23 mouse cellular contexts compared by ENCODE assay signal in genomic region chr7:44835373-44836015, GRCm38 (mm10). TPM values are rescaled to one million over a fixed set of nuclear protein-coding genes. Genes with fewer than 3 reads are reported as not detected.
DNase-seq lines count a peak whose midpoint lies in the region; ATAC-seq and TF ChIP-seq lines count a peak whose summit lies in the region.
"Had no signal": no experiment of that assay in that cellular context is flagged by ENCODE, and none has a peak within 500 bp of the region (broad histone marks: within the 10 kb centered on the region; RNA-seq: fewer than 3 reads in every experiment).

No protein-coding gene starts in this region.

- no peak overlapping the region for H3K4me2 ChIP-seq in hindbrain, embryonic 12.5 days (replicated peaks)
- H3K4me2 ChIP-seq: embryonic facial prominence, embryonic 15.5 days; limb, embryonic 15.5 days had no signal

- ATAC-seq in megakaryocyte, adult 5-6 weeks (ENCODE audit: poor library complexity, severe bottlenecking), result no peak
- ATAC-seq in hindbrain, embryonic 12.5 days (ENCODE audit: low FRiP score), result no peak
- ATAC-seq: forebrain, embryonic 14.5 days; intestine, postnatal 0 days had no signal

- H3K27me3 ChIP-seq in megakaryocyte, embryonic 14.5 days (replicated peaks), result no peaks in the 10 kb centered on the region
- no peaks in the 10 kb centered on the region for H3K27me3 ChIP-seq in small intestine, adult 2 months (ENCODE audit: control insufficient read depth, insufficient read depth, low read length)
- H3K27me3 ChIP-seq in hindbrain, embryonic 12.5 days, result peaks cover 29% of the 10 kb centered on the region

- peaks cover 96% of the 10 kb centered on the region for H3K36me3 ChIP-seq in megakaryocyte, embryonic 14.5 days (replicated peaks; ENCODE audit: low read length)
- H3K36me3 ChIP-seq in small intestine, adult 2 months (ENCODE audit: control insufficient read depth, insufficient read depth, low read length), result peaks cover 13% of the 10 kb centered on the region
- H3K36me3 ChIP-seq in hindbrain, embryonic 12.5 days, result peaks cover 21% of the 10 kb centered on the region

- peak overlapping the region; percentile 86 for H3K27ac ChIP-seq in gastrocnemius, adult 2 months
- H3K27ac ChIP-seq in bone marrow macrophage, adult 2 months (ENCODE audit: insufficient read depth, low read depth, low read length), result peak overlapping the region; percentile 61
- H3K27ac ChIP-seq in small intestine, adult 2 months (ENCODE audit: insufficient read depth, low read depth, low read length), result 0 out of 2 replicates have a peak overlapping the region, but pooled peaks have one; percentile 0
- H3K27ac ChIP-seq in hindbrain, embryonic 12.5 days, result no peak overlapping the region
- H3K27ac ChIP-seq: embryonic facial prominence, embryonic 15.5 days; heart, embryonic 10.5 days; hindbrain, embryonic 10.5 days; left cerebral cortex, adult 2 months; limb, embryonic 15.5 days; liver, embryonic 14.5 days; midbrain, embryonic 10.5 days had no signal

- no peak for TF ChIP-seq POLR2A in bone marrow macrophage, adult 2 months (IDR thresholded peaks at IDR 0.05; ENCODE audit: borderline replicate concordance, low read depth, low read length)
- TF ChIP-seq POLR2A in small intestine, adult 2 months (IDR thresholded peaks at IDR 0.05; ENCODE audit: low read depth, low read length), result no peak

- H3K4me3 ChIP-seq in gastrocnemius, adult 2 months, result no peak overlapping the region; the same call in 1 of the 2 replicates
- peak overlapping the region; percentile 59 for H3K4me3 ChIP-seq in megakaryocyte, embryonic 14.5 days (replicated peaks)
- no peak overlapping the region for H3K4me3 ChIP-seq in bone marrow macrophage, adult 2 months (ENCODE audit: insufficient read depth, low read length)
- H3K4me3 ChIP-seq in small intestine, adult 2 months (ENCODE audit: low read depth, low read length), result no peak overlapping the region
- H3K4me3 ChIP-seq in hindbrain, embryonic 12.5 days, result no peak overlapping the region
- H3K4me3 ChIP-seq: embryonic facial prominence, embryonic 15.5 days; heart, embryonic 10.5 days; hindbrain, embryonic 10.5 days; left cerebral cortex, adult 2 months; limb, embryonic 15.5 days; midbrain, embryonic 10.5 days had no signal

- peaks cover 89% of the 10 kb centered on the region for H3K4me1 ChIP-seq in megakaryocyte, embryonic 14.5 days
- H3K4me1 ChIP-seq in bone marrow macrophage, adult 2 months (ENCODE audit: control insufficient read depth, insufficient read depth, low read length), result peaks cover 57% of the 10 kb centered on the region
- H3K4me1 ChIP-seq in small intestine, adult 2 months (ENCODE audit: control insufficient read depth, insufficient read depth, insufficient read length, low read length), result peaks cover 21% of the 10 kb centered on the region
- H3K4me1 ChIP-seq in hindbrain, embryonic 12.5 days, result peaks cover 14% of the 10 kb centered on the region

- WGBS in small intestine, adult 2 months, result 86% methylated on average over 1 of the region's 1 CpGs
- WGBS in hindbrain, embryonic 12.5 days, result 88% methylated on average over 1 of the region's 1 CpGs

- no peak for TF ChIP-seq CTCF in gastrocnemius, adult 2 months (IDR thresholded peaks at IDR 0.05)
- peak; percentile 13; the same call in 1 of the 2 replicates for TF ChIP-seq CTCF in bone marrow macrophage, adult 2 months (IDR thresholded peaks at IDR 0.05; ENCODE audit: low read depth, low read length)
- TF ChIP-seq CTCF in small intestine, adult 2 months (IDR thresholded peaks at IDR 0.05; ENCODE audit: extremely low read depth, insufficient read length, insufficient replicate concordance, low read depth, low read length), result no peak

- intact Hi-C loops in gastrocnemius, adult 2 months (cut with DNase I), result no loop called here

- peaks cover 2% of the 10 kb centered on the region; the same call in 1 of the 2 replicates for H3K9me3 ChIP-seq in megakaryocyte, embryonic 14.5 days
- no peaks in the 10 kb centered on the region for H3K9me3 ChIP-seq in hindbrain, embryonic 12.5 days (replicated peaks)
- H3K9me3 ChIP-seq: embryonic facial prominence, embryonic 15.5 days; heart, embryonic 10.5 days; hindbrain, embryonic 10.5 days; limb, embryonic 15.5 days; midbrain, embryonic 10.5 days had no signal

- no peak overlapping the region for H3K9ac ChIP-seq in hindbrain, embryonic 12.5 days
- H3K9ac ChIP-seq: embryonic facial prominence, embryonic 15.5 days; limb, embryonic 15.5 days; liver, embryonic 14.5 days had no signal

- DNase-seq in gastrocnemius, adult 2 months, result no peak
- DNase-seq in gastrocnemius, postnatal 10 days, result no peak
- no peak for DNase-seq in ovary, postnatal 36 days (ENCODE audit: low spot score)
- DNase-seq: adrenal gland, adult 2 months; cerebellum, adult 9-11 months; left cerebral cortex, postnatal 4 days; retina, postnatal 1 day; thymus, postnatal 14 days had no signal

RNA-seq across cellular contexts. Expression of gene Akt1s1, which starts 13.3 kb away (rescaled TPM):
- total RNA-seq in gastrocnemius, adult 2 months (2021), result 100 to 1,000 TPM; 128 to 137 TPM
- 10 to 100 TPM; 84.2 to 86.4 TPM for total RNA-seq in gastrocnemius, postnatal 10 days (2021)
- 372 and 2,506 TPM in 2 replicates for polyA plus RNA-seq in megakaryocyte, embryonic 14.5 days (2012; ENCODE audit: insufficient read depth, low replicate concordance)
- 4.7 and 6.5 TPM in 2 replicates for total RNA-seq in megakaryocyte, adult 5-6 weeks (2015)
- total RNA-seq in megakaryocyte, adult 5-6 weeks (2017), result 8.0 and 9.6 TPM in 2 replicates
- polyA plus RNA-seq in bone marrow macrophage, adult 2 months (2012; ENCODE audit: insufficient read depth, insufficient read length, missing spikeins), result 36.9 and 45.3 TPM in 2 replicates
- polyA plus RNA-seq in small intestine, adult 2 months (2012; rRNA removed), result 180 and 283 TPM in 2 replicates
- polyA plus RNA-seq in hindbrain, embryonic 12.5 days (2016; fragmentation: Nextera tagmentation; extraction: Ambion mirVana), result 99.3 and 101 TPM in 2 replicates

RNA-seq across cellular contexts. Expression of gene Tbc1d17, which starts 13.4 kb away (rescaled TPM):
- 10 to 100 TPM; 40.8 to 56.4 TPM for total RNA-seq in gastrocnemius, adult 2 months (2021)
- total RNA-seq in gastrocnemius, postnatal 10 days (2021), result 10 to 100 TPM; 41.7 to 49.0 TPM
- 44.5 TPM in 2 replicates for polyA plus RNA-seq in megakaryocyte, embryonic 14.5 days (2012; ENCODE audit: insufficient read depth, low replicate concordance)
- total RNA-seq in megakaryocyte, adult 5-6 weeks (2015), result 12.5 and 17.6 TPM in 2 replicates
- total RNA-seq in megakaryocyte, adult 5-6 weeks (2017), result 13.0 and 14.8 TPM in 2 replicates
- 69.5 and 76.1 TPM in 2 replicates for polyA plus RNA-seq in bone marrow macrophage, adult 2 months (2012; ENCODE audit: insufficient read depth, insufficient read length, missing spikeins)
- polyA plus RNA-seq in small intestine, adult 2 months (2012; rRNA removed), result 32.1 and 63.2 TPM in 2 replicates
- 103 and 110 TPM in 2 replicates for polyA plus RNA-seq in hindbrain, embryonic 12.5 days (2016; fragmentation: Nextera tagmentation; extraction: Ambion mirVana)

RNA-seq across cellular contexts. Expression of gene Atf5, which starts 19.0 kb away (rescaled TPM):
- 100 to 1,000 TPM in 1 of 2 experiments, 10 to 100 TPM in 1; 74.7 to 115 TPM for total RNA-seq in gastrocnemius, adult 2 months (2021)
- 10 to 100 TPM; 55.1 to 60.5 TPM for total RNA-seq in gastrocnemius, postnatal 10 days (2021)
- polyA plus RNA-seq in megakaryocyte, embryonic 14.5 days (2012; ENCODE audit: insufficient read depth, low replicate concordance), result 279 and 321 TPM in 2 replicates
- total RNA-seq in megakaryocyte, adult 5-6 weeks (2015), result 2.1 and 2.6 TPM in 2 replicates
- 1.9 and 5.3 TPM in 2 replicates for total RNA-seq in megakaryocyte, adult 5-6 weeks (2017)
- 28.4 and 32.8 TPM in 2 replicates for polyA plus RNA-seq in bone marrow macrophage, adult 2 months (2012; ENCODE audit: insufficient read depth, insufficient read length, missing spikeins)
- polyA plus RNA-seq in small intestine, adult 2 months (2012; rRNA removed), result 83.9 and 102 TPM in 2 replicates
- polyA plus RNA-seq in hindbrain, embryonic 12.5 days (2016; fragmentation: Nextera tagmentation; extraction: Ambion mirVana), result 3.9 and 4.6 TPM in 2 replicates

RNA-seq across cellular contexts. Expression of gene Il4i1, which starts 19.3 kb away (rescaled TPM):
- total RNA-seq in gastrocnemius, adult 2 months (2021), result 1 to 10 TPM; 1.6 to 3.3 TPM
- 1 to 10 TPM; 1.9 to 2.3 TPM for total RNA-seq in gastrocnemius, postnatal 10 days (2021)
- polyA plus RNA-seq in megakaryocyte, embryonic 14.5 days (2012; ENCODE audit: insufficient read depth, low replicate concordance), result 3.0 and 3.6 TPM in 2 replicates
- total RNA-seq in megakaryocyte, adult 5-6 weeks (2015), result 0.38 and 1.9 TPM in 2 replicates
- total RNA-seq in megakaryocyte, adult 5-6 weeks (2017), result 1.5 TPM in 1 of 2 replicates, not detected in the other
- 1.2 and 3.5 TPM in 2 replicates for polyA plus RNA-seq in bone marrow macrophage, adult 2 months (2012; ENCODE audit: insufficient read depth, insufficient read length, missing spikeins)
- polyA plus RNA-seq in small intestine, adult 2 months (2012; rRNA removed), result 8.0 and 13.8 TPM in 2 replicates
- polyA plus RNA-seq in hindbrain, embryonic 12.5 days (2016; fragmentation: Nextera tagmentation; extraction: Ambion mirVana), result 1.8 and 2.5 TPM in 2 replicates
- total RNA-seq: midbrain, postnatal 0 days had no signal

RNA-seq across cellular contexts. Expression of gene Nup62, which starts 19.6 kb away (rescaled TPM):
- total RNA-seq in gastrocnemius, adult 2 months (2021), result 10 to 100 TPM; 21.8 to 26.6 TPM
- 10 to 100 TPM; 28.0 to 35.3 TPM for total RNA-seq in gastrocnemius, postnatal 10 days (2021)
- 59.4 and 135 TPM in 2 replicates for polyA plus RNA-seq in megakaryocyte, embryonic 14.5 days (2012; ENCODE audit: insufficient read depth, low replicate concordance)
- 25.3 and 28.5 TPM in 2 replicates for total RNA-seq in megakaryocyte, adult 5-6 weeks (2015)
- 55.7 and 65.8 TPM in 2 replicates for total RNA-seq in megakaryocyte, adult 5-6 weeks (2017)
- polyA plus RNA-seq in bone marrow macrophage, adult 2 months (2012; ENCODE audit: insufficient read depth, insufficient read length, missing spikeins), result 30.8 and 36.7 TPM in 2 replicates
- 30.9 and 53.3 TPM in 2 replicates for polyA plus RNA-seq in small intestine, adult 2 months (2012; rRNA removed)
- 69.8 and 73.9 TPM in 2 replicates for polyA plus RNA-seq in hindbrain, embryonic 12.5 days (2016; fragmentation: Nextera tagmentation; extraction: Ambion mirVana)
